Mouse (Mus musculus) MEL (cell line): ENCODE measurements around the gene Hoxa5. TPM values are rescaled to one million over a fixed set of nuclear protein-coding genes. Genes with fewer than 3 reads are reported as not detected.

Source experiments
- DNase-seq: peaks from one replicate; pipeline ENCODE4 v3.0.0; 2011; ENCODE audit warnings: low read depth, low spot score
- H3K27ac ChIP-seq: 2 replicates; pipeline ENCODE4 v1.5.1; 2012; ENCODE audit warnings: low read depth, mild to moderate bottlenecking, control low read depth, low read length, moderate library complexity; ENCODE audit not compliant: control insufficient read depth
- H3K27me3 ChIP-seq, 2 experiments: fragments of 150-350 bp in 1 of 2; sonication (generic) in 1 of 2; 2 replicates each; pipeline ENCODE4 v1.6.1; 2012; ENCODE audit warnings: low read length in 2 of 2, mild to moderate bottlenecking in 2 of 2, improper control_type of control experiment in 1 of 2, moderate library complexity in 1 of 2; ENCODE audit not compliant: insufficient read depth in 2 of 2, control insufficient read depth in 1 of 2
- H3K36me3 ChIP-seq, 2 experiments: 2 replicates each; pipeline ENCODE4 v1.6.1; 2012 to 2014; ENCODE audit warnings: low read length in 2 of 2, improper control_type of control experiment in 1 of 2, inconsistent platforms in 1 of 2, mild to moderate bottlenecking in 1 of 2; ENCODE audit not compliant: insufficient read depth in 2 of 2, control insufficient read depth in 1 of 2
- H3K4me1 ChIP-seq, 2 experiments: fragments of 150-350 bp in 1 of 2; sonication (generic) in 1 of 2; 2 replicates each; pipeline ENCODE4 v1.6.1; 2012; ENCODE audit warnings: low read length in 2 of 2, improper control_type of control experiment in 1 of 2, mild to moderate bottlenecking in 1 of 2; ENCODE audit not compliant: insufficient read depth in 2 of 2, control insufficient read depth in 1 of 2
- H3K4me3 ChIP-seq, 2 experiments: fragments of 150-350 bp in 1 of 2; sonication (generic) in 1 of 2; 2 replicates each; pipeline ENCODE4 v1.5.1; 2012; ENCODE audit warnings: low read depth in 2 of 2, low read length in 2 of 2, mild to moderate bottlenecking in 2 of 2, moderate library complexity in 2 of 2, control low read depth in 1 of 2, improper control_type of control experiment in 1 of 2; ENCODE audit not compliant: control insufficient read depth in 1 of 2, insufficient read depth in 1 of 2
- H3K79me2 ChIP-seq: 2 replicates; pipeline ENCODE4 v1.6.1; 2012; ENCODE audit warnings: mild to moderate bottlenecking, low read length, moderate library complexity; ENCODE audit not compliant: control insufficient read depth, poor library complexity, insufficient read depth
- H3K9ac ChIP-seq: 2 replicates; pipeline ENCODE4 v1.6.1; 2012; ENCODE audit warnings: low read depth, mild to moderate bottlenecking, control low read depth, low read length, moderate library complexity; ENCODE audit not compliant: control insufficient read depth, poor library complexity, severe bottlenecking
- H3K9me3 ChIP-seq: fragments of 150-350 bp; sonication (generic); replicated peaks from 2 replicates; pipeline ENCODE4 v1.6.1; 2012; ENCODE audit warnings: mild to moderate bottlenecking, low read length, improper control_type of control experiment, moderate library complexity; ENCODE audit not compliant: insufficient read depth
- E2F4 ChIP-seq: IDR thresholded peaks from 2 replicates; pipeline ENCODE4 v1.6.1; 2011; ENCODE audit warnings: low read depth, low read length, improper control_type of control experiment, borderline replicate concordance
- ELF1 ChIP-seq: IDR thresholded peaks from 2 replicates; pipeline ENCODE4 v1.6.1; 2014; ENCODE audit warnings: low read depth, mild to moderate bottlenecking, inconsistent platforms, low read length, improper control_type of control experiment, moderate library complexity
- EP300 ChIP-seq, 2 experiments: IDR thresholded peaks; 2 replicates each; pipeline ENCODE4 v1.6.1; 2011; ENCODE audit warnings: improper control_type of control experiment in 2 of 2, low read length in 2 of 2, low read depth in 1 of 2, mild to moderate bottlenecking in 1 of 2
- GATA1 ChIP-seq: IDR thresholded peaks from 2 replicates; pipeline ENCODE4 v1.6.1; 2011; ENCODE audit warnings: low read depth, low read length, improper control_type of control experiment
- HCFC1 ChIP-seq: IDR thresholded peaks from 2 replicates; pipeline ENCODE4 v1.6.1; 2012; ENCODE audit warnings: low read depth, mild to moderate bottlenecking, inconsistent platforms, low read length, improper control_type of control experiment, moderate library complexity
- MAX ChIP-seq: IDR thresholded peaks from 2 replicates; pipeline ENCODE4 v1.6.1; 2011; ENCODE audit warnings: low read length, improper control_type of control experiment
- MEF2A ChIP-seq: IDR thresholded peaks from 2 replicates; pipeline ENCODE4 v1.6.1; 2014; ENCODE audit warnings: low read depth, mild to moderate bottlenecking, inconsistent platforms, low read length, improper control_type of control experiment; ENCODE audit not compliant: poor library complexity, insufficient replicate concordance, severe bottlenecking; ENCODE audit errors: extremely low read depth
- MYB ChIP-seq: IDR thresholded peaks from 2 replicates; pipeline ENCODE4 v1.6.1; 2011; ENCODE audit warnings: mild to moderate bottlenecking, low read depth, low read length, improper control_type of control experiment
- POLR2AphosphoS2 ChIP-seq: IDR thresholded peaks from 2 replicates; pipeline ENCODE4 v1.6.1; 2011; ENCODE audit warnings: low read length, improper control_type of control experiment
- RAD21 ChIP-seq: IDR thresholded peaks from 2 replicates; pipeline ENCODE4 v1.6.1; 2011; ENCODE audit warnings: mild to moderate bottlenecking, low read depth, low read length, improper control_type of control experiment
- TAL1 ChIP-seq: IDR thresholded peaks from 2 replicates; pipeline ENCODE4 v1.6.1; 2012; ENCODE audit warnings: mild to moderate bottlenecking, inconsistent platforms, low read length, moderate library complexity, mixed read lengths
- TCF12 ChIP-seq: IDR thresholded peaks from 2 replicates; pipeline ENCODE4 v1.6.1; 2014; ENCODE audit warnings: low read depth, mild to moderate bottlenecking, inconsistent platforms, low read length, improper control_type of control experiment, moderate library complexity
- USF2 ChIP-seq, 2 experiments: IDR thresholded peaks; 2 replicates each; pipeline ENCODE4 v1.6.1; 2011 to 2012; ENCODE audit warnings: improper control_type of control experiment in 2 of 2, low read length in 2 of 2, borderline replicate concordance in 1 of 2, inconsistent platforms in 1 of 2, low read depth in 1 of 2, mild to moderate bottlenecking in 1 of 2; ENCODE audit not compliant: insufficient read depth in 1 of 2
- ZKSCAN1 ChIP-seq: IDR thresholded peaks from 2 replicates; pipeline ENCODE4 v1.6.1; 2012; ENCODE audit warnings: low read depth, mild to moderate bottlenecking, inconsistent platforms, low read length, improper control_type of control experiment, moderate library complexity
- ZNF384 ChIP-seq: IDR thresholded peaks from 2 replicates; pipeline ENCODE4 v1.6.1; 2012; ENCODE audit warnings: low read depth, mild to moderate bottlenecking, inconsistent platforms, low read length, improper control_type of control experiment
- polyA plus RNA-seq, 2 experiments: library from polyadenylated mRNA; stranded (reverse) in 1 of 2; unstranded in 1 of 2; fragments of >175 nt in 1 of 2; fragments of >200 nt in 1 of 2; gene quantifications; 2 replicates each; pipeline versions ENCODE4 v1.2.1 to v1.2.4; 2012; ENCODE audit warnings: low replicate concordance in 2 of 2, low read depth in 1 of 2; ENCODE audit not compliant: insufficient read length in 2 of 2, insufficient read depth in 1 of 2, missing spikeins in 1 of 2
- total RNA-seq: library from RNA; depleted of rRNA; stranded (reverse); fragments of 300-350 nt; gene quantifications from 2 replicates; pipeline ENCODE4 v1.2.3, GENCODE M21; 2012

The Hoxa5 gene
- total and polyA plus RNA-seq, 3 experiments, result not detected

DNA sequence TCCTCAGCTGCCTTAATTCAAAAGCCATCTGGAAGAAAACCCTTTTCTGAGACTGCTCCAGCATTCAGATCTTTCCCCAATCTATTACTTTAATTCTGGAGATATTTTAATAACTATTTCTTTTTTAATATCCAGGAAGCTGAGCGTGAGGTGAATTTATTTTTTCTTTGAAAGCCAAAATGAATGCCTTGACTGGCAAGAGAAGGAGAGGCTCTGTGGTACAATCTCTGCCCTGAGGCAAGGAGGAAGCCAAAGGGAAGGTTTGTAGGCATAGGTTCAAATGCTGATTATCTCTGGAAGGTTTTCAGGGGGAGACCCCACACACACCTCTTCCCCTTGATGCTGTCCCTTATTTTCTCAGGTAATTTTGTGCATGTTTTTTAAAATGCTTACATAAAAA lies 37.2 kb downstream of the Hoxa5 start:
- no peak overlapping the region for H3K4me3 ChIP-seq
- DNase-seq, result no peak
- no peak overlapping the region for H3K9ac ChIP-seq
- no peak for TF ChIP-seq GATA1
- no peak overlapping the region for H3K27ac ChIP-seq
- H3K36me3 ChIP-seq, result no peaks in the 10 kb centered on the region
- H3K27me3 ChIP-seq, result no peaks in the 10 kb centered on the region
- no peaks in the 10 kb centered on the region for H3K9me3 ChIP-seq
- H3K4me1 ChIP-seq, result no peaks in the 10 kb centered on the region
- H3K79me2 ChIP-seq, result no peaks in the 10 kb centered on the region

DNA sequence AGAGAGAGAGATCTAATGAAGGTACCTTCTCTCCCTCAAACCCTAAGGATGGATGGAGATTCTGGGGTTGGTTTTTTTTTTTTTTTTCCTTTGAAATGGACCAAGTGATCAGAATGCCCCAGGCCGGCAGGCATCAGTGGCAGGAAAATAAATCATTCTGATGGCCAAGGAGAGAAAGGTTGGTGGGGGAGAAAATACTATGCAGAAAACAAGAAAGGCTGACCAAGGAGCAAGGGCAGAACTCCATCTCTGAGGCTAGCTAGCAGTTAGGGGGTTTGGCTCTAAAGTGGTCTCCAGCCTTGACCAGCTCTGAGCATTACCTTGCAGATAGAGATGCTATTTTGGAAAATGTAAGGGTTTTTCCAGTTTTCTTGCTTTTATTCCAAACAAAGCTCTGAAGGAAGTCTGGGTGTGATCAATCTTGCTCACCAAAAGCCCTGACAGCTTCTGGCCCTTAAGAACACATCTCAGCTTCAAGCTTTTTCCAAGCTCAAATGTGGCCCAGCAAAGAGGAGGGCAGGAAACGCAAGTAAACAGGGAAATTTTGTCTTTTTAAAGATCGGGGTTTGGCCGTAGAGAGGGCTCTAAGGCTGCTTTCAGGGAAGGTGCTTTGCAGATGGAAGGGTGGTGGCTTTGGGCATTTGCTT lies 37.8 kb downstream of the Hoxa5 start:
- TF ChIP-seq USF2 (IDR thresholded peaks at IDR 0.05; ENCODE audit: borderline replicate concordance in 1 of 2, insufficient read depth in 1 of 2, low read depth in 1 of 2, low read length in 2 of 2) (no peak), TAL1 (no peak), TCF12 (no peak), EP300 (IDR thresholded peaks at IDR 0.05; ENCODE audit: low read depth in 1 of 2, low read length in 2 of 2) (no peak), MEF2A (no peak), ELF1 (no peak), POLR2AphosphoS2 (no peak), ZKSCAN1 (no peak), ZNF384 (no peak), MAX (no peak), HCFC1 (no peak), MYB (no peak), RAD21 (no peak), E2F4 (no peak)
- H3K79me2 ChIP-seq, result no peaks in the 10 kb centered on the region
- H3K36me3 ChIP-seq, result no peaks in the 10 kb centered on the region
- H3K27ac ChIP-seq, result no peak overlapping the region
- H3K9me3 ChIP-seq, result no peaks in the 10 kb centered on the region
- H3K4me3 ChIP-seq, result no peak overlapping the region
- H3K9ac ChIP-seq, result no peak overlapping the region
- no peaks in the 10 kb centered on the region for H3K4me1 ChIP-seq
- no peak for DNase-seq
- H3K27me3 ChIP-seq, result no peaks in the 10 kb centered on the region
